Mouse (Mus musculus) forebrain, embryonic 14.5 days (tissue): Measurements from ENCODE around the gene 1700001F09Rik. TPM values are rescaled to one million over a fixed set of nuclear protein-coding genes. Genes with fewer than 3 reads are reported as not detected.
"Not testable (repeated sequence)": the region's sequence is repeated elsewhere in the genome, so short reads cannot be mapped to it uniquely, and the experiment has no call there.

ENCODE experiments used
- ATAC-seq: fragments of 200-750 bp; cut with Nextera tagmentation; 2 replicates; pipeline ENCODE4 v1.8.0; 2017; ENCODE audit warnings: mild to moderate bottlenecking, moderate library complexity
- DNase-seq: peaks from one replicate; pipeline ENCODE4 v3.0.0-alpha.2; 2015; ENCODE audit warnings: low spot score
- H3K27ac ChIP-seq: fragments of 300-500 bp; sonication (generic); 2 replicates; pipeline ENCODE4 v1.5.1; 2014; ENCODE audit warnings: low read depth, mild to moderate bottlenecking, control low read depth, low read length, moderate library complexity
- H3K27me3 ChIP-seq: fragments of 300-500 bp; sonication (generic); replicated peaks from 2 replicates; pipeline ENCODE4 v1.6.1; 2014; ENCODE audit warnings: low read length, control low read depth, mixed read lengths; ENCODE audit not compliant: control insufficient read depth, insufficient read depth
- H3K36me3 ChIP-seq: fragments of 300-500 bp; sonication (generic); 2 replicates; pipeline ENCODE4 v1.6.1; 2014; ENCODE audit warnings: low read length, control low read depth; ENCODE audit not compliant: control insufficient read depth, insufficient read depth
- H3K4me1 ChIP-seq: fragments of 300-500 bp; sonication (generic); 2 replicates; pipeline ENCODE4 v1.6.1; 2014; ENCODE audit warnings: antibody characterized with exemption, low read length, control low read depth; ENCODE audit not compliant: control insufficient read depth, insufficient read depth
- H3K4me2 ChIP-seq: fragments of 300-500 bp; sonication (generic); 2 replicates; pipeline ENCODE4 v1.6.1; 2014; ENCODE audit warnings: mild to moderate bottlenecking, control low read depth, low read length
- H3K4me3 ChIP-seq: fragments of 300-500 bp; sonication (generic); 2 replicates; pipeline ENCODE4 v1.5.1; 2014; ENCODE audit warnings: low read depth, low read length, control low read depth
- H3K9ac ChIP-seq: fragments of 300-500 bp; sonication (generic); 2 replicates; pipeline ENCODE4 v1.6.1; 2014; ENCODE audit warnings: mild to moderate bottlenecking, low read length, control low read depth, moderate library complexity
- H3K9me3 ChIP-seq: fragments of 300-500 bp; sonication (generic); replicated peaks from 2 replicates; pipeline ENCODE4 v1.6.1; 2016; ENCODE audit warnings: low read length, control low read depth, mixed read lengths; ENCODE audit not compliant: control insufficient read depth
- WGBS: fragments of 180-500 bp; shearing (Covaris S2); extraction: QIAGEN DNeasy Blood & Tissue Kit; methylation state at CpG from one replicate; pipeline ENCODE4 v1.1.7; 2014; 5-methylcytosine and 5-hydroxymethylcytosine counted together
- polyA plus RNA-seq: library from polyadenylated mRNA; unstranded; fragments of >200 nt; fragmentation: Nextera tagmentation; extraction: Ambion mirVana; gene quantifications from 2 replicates; pipeline ENCODE4 v1.2.1, GENCODE M21; 2014

Gene 1700001F09Rik
- polyA plus RNA-seq, 1 experiment from 2014 or later = not detected

DNA sequence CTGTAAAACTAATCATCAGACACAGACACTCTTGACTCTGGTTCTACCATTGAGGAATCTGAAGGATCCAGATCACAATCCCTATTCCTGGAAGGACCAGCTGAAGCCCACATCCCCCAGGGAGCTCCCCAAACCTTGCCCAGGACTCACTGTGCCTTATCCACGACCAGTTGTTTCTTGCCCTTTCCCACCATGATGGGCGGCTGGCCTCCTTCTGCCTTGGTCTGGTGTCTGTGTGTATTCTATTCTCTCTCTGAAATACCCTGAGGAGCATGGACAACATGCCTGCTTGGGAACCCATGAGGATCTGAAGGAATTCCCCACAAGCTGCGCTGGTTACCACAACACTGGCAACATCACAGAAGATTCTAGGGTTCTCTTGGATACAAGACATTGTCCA lies 54.1 kb downstream of the 1700001F09Rik start, which contains the start of gene Gm8127:
Gm8127 (minus strand) TSS at position 330 of the 400 bp plus-strand sequence.
- ATAC-seq, H3K4me2 ChIP-seq, H3K4me3 ChIP-seq, H3K9ac ChIP-seq, H3K9me3 ChIP-seq, DNase-seq, H3K4me1 ChIP-seq, H3K27ac ChIP-seq, H3K27me3 ChIP-seq, H3K36me3 ChIP-seq: not testable (repeated sequence)
- 81% methylated on average over 3 of the region's 3 CpGs for WGBS

Other genes starting within 250 kb of the 1700001F09Rik start
- not detected in 2 replicates for gene Gm8104, start 247.2 kb downstream of the 1700001F09Rik start, polyA plus RNA-seq
- gene Gm7233, start 167.9 kb downstream of the 1700001F09Rik start, polyA plus RNA-seq = not detected in 2 replicates
- gene Gm8122, start 112.5 kb downstream of the 1700001F09Rik start, polyA plus RNA-seq = not detected in 2 replicates
- not detected in 2 replicates for gene Gm8126, start 89.2 kb downstream of the 1700001F09Rik start, polyA plus RNA-seq
- gene Gm9732, start 72.8 kb downstream of the 1700001F09Rik start, polyA plus RNA-seq = not detected in 2 replicates
- gene Gm8127, start 54.0 kb downstream of the 1700001F09Rik start, polyA plus RNA-seq = not detected in 2 replicates
- gene Gm8138, start 68.5 kb upstream of the 1700001F09Rik start, polyA plus RNA-seq = not detected in 2 replicates
- not detected in 2 replicates for gene Gm5799, start 195.8 kb upstream of the 1700001F09Rik start, polyA plus RNA-seq
- not detected in 2 replicates for gene Gm17654, start 231.3 kb upstream of the 1700001F09Rik start, polyA plus RNA-seq